Mouse (Mus musculus) limb, embryonic 14.5 days (tissue): Measurements from ENCODE around the gene Spaar. TPM values are rescaled to one million over a fixed set of nuclear protein-coding genes. Genes with fewer than 3 reads are reported as not detected.
A peak's percentile ranks its signal among the peaks of the same experiment; 100 is the strongest.

Experiments used
- ATAC-seq: fragments of 200-750 bp; cut with Nextera tagmentation; 2 replicates; pipeline ENCODE4 v1.8.0; 2017; ENCODE audit warnings: low read depth, moderate number of reproducible peaks, moderate TSS enrichment; ENCODE audit not compliant: low FRiP score
- DNase-seq: peaks from one replicate; pipeline ENCODE4 v3.0.0-alpha.2; 2015; ENCODE audit warnings: low spot score
- H3K27ac ChIP-seq: fragments of 300-500 bp; sonication (generic); replicated peaks from 2 replicates; pipeline ENCODE4 v1.5.1; 2014; ENCODE audit warnings: low read depth, mild to moderate bottlenecking, low read length, moderate library complexity, mixed read lengths
- H3K27me3 ChIP-seq: fragments of 300-500 bp; sonication (generic); 2 replicates; pipeline ENCODE4 v1.6.1; 2014; ENCODE audit warnings: low read length, mixed read lengths; ENCODE audit not compliant: control insufficient read depth, insufficient read depth
- H3K36me3 ChIP-seq: fragments of 300-500 bp; sonication (generic); 2 replicates; pipeline ENCODE4 v1.6.1; 2014; ENCODE audit warnings: mild to moderate bottlenecking, low read length, moderate library complexity, mixed read lengths; ENCODE audit not compliant: control insufficient read depth, insufficient read depth
- H3K4me1 ChIP-seq: fragments of 300-500 bp; sonication (generic); 2 replicates; pipeline ENCODE4 v1.6.1; 2014; ENCODE audit warnings: antibody characterized with exemption, low read length, mixed read lengths; ENCODE audit not compliant: control insufficient read depth, insufficient read depth
- H3K4me2 ChIP-seq: fragments of 300-500 bp; sonication (generic); replicated peaks from 2 replicates; pipeline ENCODE4 v1.6.1; 2014; ENCODE audit warnings: low read depth, mild to moderate bottlenecking, low read length, moderate library complexity; ENCODE audit not compliant: severe bottlenecking
- H3K4me3 ChIP-seq: fragments of 300-500 bp; sonication (generic); replicated peaks from 2 replicates; pipeline ENCODE4 v1.5.1; 2014; ENCODE audit warnings: low read length
- H3K9ac ChIP-seq: fragments of 300-500 bp; sonication (generic); 2 replicates; pipeline ENCODE4 v1.6.1; 2014; ENCODE audit warnings: mild to moderate bottlenecking, low read depth, low read length, moderate library complexity; ENCODE audit not compliant: severe bottlenecking
- H3K9me3 ChIP-seq: fragments of 300-500 bp; sonication (generic); 2 replicates; pipeline ENCODE4 v1.6.1; 2016; ENCODE audit warnings: low read length; ENCODE audit not compliant: control insufficient read depth
- POLR2A ChIP-seq: fragments of 200-500 bp; IDR thresholded peaks from 2 replicates; pipeline ENCODE4 v1.8.0; 2012; ENCODE audit warnings: inconsistent platforms, mild to moderate bottlenecking, moderate library complexity, borderline replicate concordance; ENCODE audit not compliant: insufficient read depth, insufficient read length; ENCODE audit errors: extremely low read depth
- WGBS: fragments of 180-500 bp; shearing (Covaris S2); extraction: QIAGEN DNeasy Blood & Tissue Kit; methylation state at CpG from one replicate; pipeline ENCODE4 v1.1.7; 2014; 5-methylcytosine and 5-hydroxymethylcytosine counted together
- polyA plus RNA-seq, 2 experiments: library from polyadenylated mRNA; depleted of rRNA in 1 of 2; stranded (reverse) in 1 of 2; unstranded in 1 of 2; fragments of >200 nt; fragmentation: Nextera tagmentation in 1 of 2; extraction: Ambion mirVana in 1 of 2; gene quantifications; 2 replicates each; pipeline versions ENCODE4 v1.2.1 to v1.2.3; 2012 to 2014

Spaar gene
- polyA plus RNA-seq, 2 experiments: 0.10 to 1.3 TPM

DNA sequence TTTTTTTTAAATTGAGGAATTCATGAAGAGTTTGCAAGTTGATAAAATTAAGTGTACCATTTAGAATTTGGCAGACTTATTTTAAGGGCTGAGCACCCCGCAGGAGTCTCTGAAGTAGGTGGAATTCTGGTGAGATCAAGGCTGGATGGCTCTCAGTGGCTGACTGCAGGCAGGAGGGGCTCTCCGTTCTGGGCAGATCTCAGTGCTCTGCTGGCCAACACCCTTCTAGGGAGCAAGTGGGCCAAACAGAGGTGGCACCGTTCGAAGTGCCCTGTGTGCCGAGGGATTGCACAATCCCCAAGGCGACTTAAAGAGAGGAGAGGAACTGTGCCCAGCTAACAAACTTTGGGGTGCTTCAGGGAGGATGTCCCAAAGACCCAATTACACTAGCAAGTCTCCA lies 20.0 kb upstream of the Spaar start, which contains the start of gene Olfr71:
Gene Olfr71, minus strand, starts transcription at position 387 of the 400 bp plus-strand sequence.
- no peak for TF ChIP-seq POLR2A
- Histone ChIP-seq H3K27me3 (no peaks in the 10 kb centered on the region), H3K27ac (no peak within 1 kb of the TSS), H3K36me3 (no peaks in the 10 kb centered on the region), H3K4me2 (no peak within 1 kb of the TSS), H3K4me3 (no peak within 1 kb of the TSS), H3K9ac (no peak within 1 kb of the TSS), H3K4me1 (peaks cover 5% of the 10 kb centered on the region; the same call in 1 of the 2 replicates), H3K9me3 (no peaks in the 10 kb centered on the region)
- DNase-seq: no peak
- WGBS: 81% methylated on average over 6 of the region's 6 CpGs
- ATAC-seq: no peak

GRCm38 (mm10) chr4:43711821-43712220 lies 18.0 kb upstream of the Spaar start:
- no peak for TF ChIP-seq POLR2A
- DNase-seq: peak; percentile 48
- no peaks in the 10 kb centered on the region for H3K36me3 ChIP-seq
- ATAC-seq: 0 out of 2 replicates have a peak, but pooled peaks have one; percentile 31
- H3K4me3 ChIP-seq: no peak overlapping the region
- no peak overlapping the region for H3K4me2 ChIP-seq
- no peaks in the 10 kb centered on the region for H3K27me3 ChIP-seq
- WGBS: 6% methylated on average over 2 of the region's 2 CpGs
- peaks cover 5% of the 10 kb centered on the region; the same call in 1 of the 2 replicates for H3K4me1 ChIP-seq
- H3K27ac ChIP-seq: no peak overlapping the region
- H3K9ac ChIP-seq: no peak overlapping the region
- H3K9me3 ChIP-seq: no peaks in the 10 kb centered on the region

- Histone ChIP-seq H3K27me3 (no peaks in the 10 kb centered on the region), H3K9ac (no peak overlapping the region), H3K9me3 (no peaks in the 10 kb centered on the region), H3K4me3 (no peak overlapping the region), H3K4me1 (peaks cover 5% of the 10 kb centered on the region; the same call in 1 of the 2 replicates), H3K36me3 (no peaks in the 10 kb centered on the region), H3K4me2 (no peak overlapping the region), H3K27ac (no peak overlapping the region)
- no peak for TF ChIP-seq POLR2A
- ATAC-seq: no peak
- peak; percentile 71 for DNase-seq
- WGBS: 25% methylated on average over 7 of the region's 7 CpGs
Measured at GRCm38 (mm10) chr4:43713652-43714219, 16.1 kb upstream of the Spaar start.

DNA sequence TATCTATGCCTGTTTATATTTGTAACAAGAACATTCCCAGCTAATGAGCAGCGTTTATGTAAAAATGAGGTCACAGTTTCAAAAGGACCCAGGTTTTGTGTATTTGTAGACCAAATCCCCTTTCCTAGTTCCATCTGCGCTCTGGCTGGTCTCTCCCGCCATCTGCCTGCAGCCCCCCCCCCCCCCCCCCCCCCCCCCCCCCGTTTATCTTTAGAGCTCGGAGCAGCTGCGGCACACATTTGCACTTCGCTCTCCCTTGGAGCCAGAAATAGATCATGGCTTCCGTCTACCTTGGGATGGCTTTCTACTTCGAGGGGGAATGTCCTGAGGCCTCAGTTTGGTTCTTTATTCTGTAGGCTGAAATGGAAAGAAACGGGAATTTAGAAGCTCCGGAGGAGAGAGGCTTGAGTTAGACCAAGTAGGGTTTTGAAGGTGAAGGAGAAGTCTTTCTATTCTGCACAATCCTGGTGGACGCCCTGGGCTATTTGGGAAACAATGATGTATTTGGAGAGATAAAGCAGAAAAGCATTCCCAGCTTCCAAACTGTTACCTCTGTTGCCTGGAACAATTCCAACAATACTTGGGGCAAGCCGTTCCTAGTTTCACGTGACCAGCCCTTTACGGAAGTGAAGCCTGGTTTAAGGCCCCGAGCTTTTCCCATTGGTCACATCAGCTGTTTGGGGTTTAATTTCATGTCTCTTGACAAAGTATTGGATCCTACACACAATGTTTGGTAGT lies 9.2 kb upstream of the Spaar start:
- ATAC-seq (peak; percentile 27; the same call in 1 of the 2 replicates), DNase-seq (no peak)
- no peaks in the 10 kb centered on the region for H3K36me3 ChIP-seq
- no peak overlapping the region for H3K4me2 ChIP-seq
- H3K4me1 ChIP-seq: no peaks in the 10 kb centered on the region
- no peaks in the 10 kb centered on the region for H3K27me3 ChIP-seq
- TF ChIP-seq POLR2A: no peak
- no peak overlapping the region for H3K9ac ChIP-seq
- no peak overlapping the region for H3K4me3 ChIP-seq
- 51% methylated on average over 12 of the region's 16 CpGs for WGBS
- 0 out of 2 replicates have a peak overlapping the region, but pooled peaks have one; percentile 48 for H3K27ac ChIP-seq
- H3K9me3 ChIP-seq: no peaks in the 10 kb centered on the region

DNA sequence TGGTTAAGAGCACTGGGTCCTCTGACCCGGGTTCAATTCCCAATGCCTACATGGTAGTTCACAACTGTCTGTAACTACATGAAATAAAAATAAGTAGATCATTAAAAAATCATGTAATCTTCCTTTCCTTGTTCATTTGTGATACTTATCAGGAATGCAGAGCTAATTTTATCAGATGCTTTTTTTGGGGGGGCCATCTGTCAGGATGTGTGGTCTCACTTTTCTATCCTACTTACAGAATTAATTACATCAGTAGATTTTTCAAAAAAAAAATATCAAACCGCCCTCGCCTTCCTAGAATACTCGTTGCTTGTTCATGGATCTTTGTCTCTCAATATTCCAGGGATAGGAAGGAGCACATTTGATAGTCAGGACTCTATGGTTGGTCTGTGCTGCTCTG lies 7.6 kb upstream of the Spaar start:
- no peak for ATAC-seq
- 87% methylated on average over 4 of the region's 4 CpGs for WGBS

More for the DNA sequence above, 7.6 kb upstream of the Spaar start:
- no peak overlapping the region for H3K4me3 ChIP-seq
- no peak overlapping the region for H3K9ac ChIP-seq
- H3K36me3 ChIP-seq: no peaks in the 10 kb centered on the region
- no peak for DNase-seq
- H3K27me3 ChIP-seq: no peaks in the 10 kb centered on the region
- H3K4me2 ChIP-seq: no peak overlapping the region
- 0 out of 2 replicates have a peak, but pooled peaks cover 2% of the 10 kb centered on the region for H3K4me1 ChIP-seq
- H3K27ac ChIP-seq: no peak overlapping the region
- no peaks in the 10 kb centered on the region for H3K9me3 ChIP-seq
- TF ChIP-seq POLR2A: no peak
